Mouse (Mus musculus): Measurements from ENCODE around the gene Habp4.

GRCm38 (mm10) chr13:64187065-64187464, 25.4 kb downstream of the Habp4 start:
- TF ChIP-seq CTCF (conservative IDR thresholded peaks at IDR 0.05; ENCODE audit: low read length) = no peak
- no peak for TF ChIP-seq POU5F1 (IDR thresholded peaks at IDR 0.05; ENCODE audit: borderline replicate concordance, low read length)

Measured in E14TG2a.4 (cell line).